Mouse (Mus musculus) testis, adult 2 months (tissue): ENCODE results near the gene Cib4. TPM values are rescaled to one million over a fixed set of nuclear protein-coding genes. Genes with fewer than 3 reads are reported as not detected.

Experiments
- H3K27ac ChIP-seq: fragments of 200-500 bp; 2 replicates; pipeline ENCODE4 v1.5.1; 2012; ENCODE audit warnings: low read depth, low read length; ENCODE audit not compliant: control insufficient read depth, insufficient read depth
- H3K27me3 ChIP-seq: fragments of 200-500 bp; 2 replicates; pipeline ENCODE4 v1.6.1; 2012; ENCODE audit warnings: mild to moderate bottlenecking, low read length, moderate library complexity; ENCODE audit not compliant: control insufficient read depth, insufficient read depth
- H3K36me3 ChIP-seq: fragments of 200-500 bp; 2 replicates; pipeline ENCODE4 v1.6.1; 2012; ENCODE audit warnings: mild to moderate bottlenecking, low read length; ENCODE audit not compliant: control insufficient read depth, insufficient read depth
- H3K4me1 ChIP-seq: fragments of 200-500 bp; 2 replicates; pipeline ENCODE4 v1.6.1; 2012; ENCODE audit warnings: low read length; ENCODE audit not compliant: control insufficient read depth, insufficient read depth
- H3K4me3 ChIP-seq: fragments of 200-500 bp; 2 replicates; pipeline ENCODE4 v1.5.1; 2012; ENCODE audit warnings: low read depth, mild to moderate bottlenecking, low read length, moderate library complexity, mixed read lengths; ENCODE audit not compliant: control insufficient read depth
- CTCF ChIP-seq: fragments of 200-500 bp; IDR thresholded peaks from 2 replicates; pipeline ENCODE4 v1.5.1; 2012; ENCODE audit warnings: low read depth, mild to moderate bottlenecking, inconsistent platforms, low read length, moderate library complexity; ENCODE audit not compliant: control insufficient read depth, insufficient read depth, insufficient replicate concordance
- POLR2A ChIP-seq: fragments of 200-500 bp; IDR thresholded peaks from 2 replicates; pipeline ENCODE4 v1.6.1; 2012; ENCODE audit warnings: low read depth, mild to moderate bottlenecking, inconsistent platforms, low read length, moderate library complexity; ENCODE audit not compliant: control insufficient read depth
- polyA plus RNA-seq: library from polyadenylated mRNA; depleted of rRNA; stranded (reverse); fragments of >200 nt; gene quantifications from 2 replicates; pipeline ENCODE4 v1.2.3, GENCODE M21; 2012

Gene Cib4
- polyA plus RNA-seq, 1 experiment: 97.7 TPM

GRCm38 (mm10) chr5:30571820-30572219, 26.2 kb upstream of the Cib4 start:
- no peak for TF ChIP-seq CTCF
- TF ChIP-seq POLR2A: no peak
- no peaks in the 10 kb centered on the region for H3K27me3 ChIP-seq
- no peak overlapping the region for H3K4me3 ChIP-seq
- no peak overlapping the region for H3K27ac ChIP-seq
- H3K36me3 ChIP-seq: no peaks in the 10 kb centered on the region
- no peaks in the 10 kb centered on the region; the same call in 1 of the 2 replicates for H3K4me1 ChIP-seq

GRCm38 (mm10) chr5:30568479-30568878, 22.8 kb upstream of the Cib4 start:
- H3K4me3 ChIP-seq: no peak overlapping the region
- H3K36me3 ChIP-seq: no peaks in the 10 kb centered on the region
- no peaks in the 10 kb centered on the region for H3K27me3 ChIP-seq
- TF ChIP-seq POLR2A: no peak
- TF ChIP-seq CTCF: no peak
- no peak overlapping the region for H3K27ac ChIP-seq
- H3K4me1 ChIP-seq: no peaks in the 10 kb centered on the region

- no peak overlapping the region for H3K27ac ChIP-seq
- TF ChIP-seq POLR2A (no peak), CTCF (no peak)
- no peaks in the 10 kb centered on the region for H3K36me3 ChIP-seq
- H3K27me3 ChIP-seq: no peaks in the 10 kb centered on the region
- no peaks in the 10 kb centered on the region for H3K4me1 ChIP-seq
- no peak overlapping the region for H3K4me3 ChIP-seq
Observed at GRCm38 (mm10) chr5:30559986-30560493, 14.4 kb upstream of the Cib4 start.

GRCm38 (mm10) chr5:30559421-30559820, 13.8 kb upstream of the Cib4 start:
- TF ChIP-seq POLR2A: no peak
- Histone ChIP-seq H3K27me3 (no peaks in the 10 kb centered on the region), H3K4me3 (no peak overlapping the region), H3K4me1 (no peaks in the 10 kb centered on the region), H3K36me3 (no peaks in the 10 kb centered on the region), H3K27ac (no peak overlapping the region)

- Histone ChIP-seq H3K36me3 (no peaks in the 10 kb centered on the region), H3K4me3 (no peak overlapping the region), H3K27ac (no peak overlapping the region), H3K27me3 (no peaks in the 10 kb centered on the region), H3K4me1 (no peaks in the 10 kb centered on the region)
- no peak for TF ChIP-seq CTCF
- TF ChIP-seq POLR2A: no peak
Observed at GRCm38 (mm10) chr5:30556284-30556683, 10.6 kb upstream of the Cib4 start.

GRCm38 (mm10) chr5:30554981-30555380, 9.3 kb upstream of the Cib4 start:
- Histone ChIP-seq H3K4me3 (no peak overlapping the region), H3K27ac (no peak overlapping the region), H3K27me3 (no peaks in the 10 kb centered on the region), H3K36me3 (no peaks in the 10 kb centered on the region), H3K4me1 (no peaks in the 10 kb centered on the region)
- TF ChIP-seq POLR2A: no peak
- no peak for TF ChIP-seq CTCF

GRCm38 (mm10) chr5:30553936-30554335, 8.3 kb upstream of the Cib4 start:
- no peaks in the 10 kb centered on the region for H3K36me3 ChIP-seq
- no peaks in the 10 kb centered on the region for H3K4me1 ChIP-seq
- TF ChIP-seq CTCF (no peak), POLR2A (no peak)
- H3K27me3 ChIP-seq: no peaks in the 10 kb centered on the region
- H3K4me3 ChIP-seq: no peak overlapping the region
- H3K27ac ChIP-seq: no peak overlapping the region

GRCm38 (mm10) chr5:30552006-30552405, 6.4 kb upstream of the Cib4 start:
- Histone ChIP-seq H3K27ac (no peak overlapping the region), H3K36me3 (no peaks in the 10 kb centered on the region), H3K4me1 (no peaks in the 10 kb centered on the region), H3K27me3 (no peaks in the 10 kb centered on the region), H3K4me3 (no peak overlapping the region)
- no peak for TF ChIP-seq POLR2A
- TF ChIP-seq CTCF: no peak
